ENCODE assay signal across 9 mouse cellular contexts in genomic region chr1:161748685-161749084, GRCm38 (mm10). TPM values are rescaled to one million over a fixed set of nuclear protein-coding genes. Genes with fewer than 3 reads are reported as not detected.
"Had no signal": no experiment of that assay in that cellular context is flagged by ENCODE, and none has a peak within 500 bp of the region (broad histone marks: within the 10 kb centered on the region; RNA-seq: fewer than 3 reads in every experiment).

No protein-coding gene starts in this region.

- H3K4me3 ChIP-seq: intestine, embryonic 15.5 days; limb, embryonic 15.5 days; midbrain, embryonic 13.5 days; neural tube, embryonic 15.5 days; stomach, embryonic 15.5 days had no signal

- H3K36me3 ChIP-seq: intestine, embryonic 15.5 days; limb, embryonic 15.5 days; midbrain, embryonic 13.5 days; neural tube, embryonic 15.5 days; stomach, embryonic 15.5 days had no signal

- ATAC-seq: midbrain, embryonic 13.5 days had no signal

- H3K27me3 ChIP-seq: intestine, embryonic 15.5 days; limb, embryonic 15.5 days; midbrain, embryonic 13.5 days; neural tube, embryonic 15.5 days; stomach, embryonic 15.5 days had no signal

- H3K4me2 ChIP-seq: intestine, embryonic 15.5 days; limb, embryonic 15.5 days; midbrain, embryonic 13.5 days; neural tube, embryonic 15.5 days; stomach, embryonic 15.5 days had no signal

RNA-seq across cellular contexts. Expression of gene Fasl, which starts 39.6 kb away (rescaled TPM):
- total RNA-seq: left cerebral cortex, postnatal 25 days had no signal
- polyA plus RNA-seq: intestine, embryonic 15.5 days; kidney, embryonic 16.5 days; limb, embryonic 11.5 days; limb, embryonic 15.5 days; neural tube, embryonic 11.5 days; stomach, embryonic 15.5 days had no signal
